Mouse (Mus musculus): ENCODE results near the gene Mmp14.
A peak's percentile ranks its signal among the peaks of the same experiment; 100 is the strongest.

Gene Mmp14

DNA sequence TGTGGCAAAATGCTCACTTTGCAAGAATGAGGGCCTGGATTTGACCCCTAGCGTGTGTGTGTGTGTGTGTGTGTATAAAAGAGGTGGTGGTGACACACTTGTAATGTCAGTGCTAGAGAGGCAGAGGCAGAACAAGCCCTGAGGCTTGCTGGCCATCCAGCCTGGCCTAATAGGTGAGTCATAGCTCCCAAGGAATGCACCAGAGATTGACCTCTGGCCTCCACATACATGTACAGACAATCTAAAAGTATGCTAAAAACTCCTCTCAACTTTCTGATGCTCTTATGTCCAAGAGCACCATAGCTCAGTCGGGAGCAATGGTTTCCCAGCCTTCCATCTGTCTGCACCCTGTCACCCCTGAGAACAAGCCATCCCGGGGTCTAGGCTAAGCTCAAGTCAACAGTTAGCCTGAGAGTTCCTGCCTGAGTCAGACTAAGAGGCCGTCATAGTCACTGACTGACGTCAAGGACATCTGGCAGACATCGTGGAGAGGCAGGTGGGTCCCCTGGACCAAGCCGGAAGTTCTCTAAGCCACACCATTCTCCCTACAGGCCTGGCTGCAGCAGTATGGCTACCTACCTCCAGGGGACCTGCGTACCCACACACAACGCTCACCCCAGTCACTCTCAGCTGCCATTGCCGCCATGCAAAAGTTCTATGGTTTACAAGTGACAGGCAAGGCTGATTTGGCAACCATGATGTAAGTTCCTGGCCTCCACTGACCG, 3.9 kb downstream of the Mmp14 start:
- DNase-seq (ENCODE audit: low read depth) = peak; percentile 35

GRCm38 (mm10) chr14:54439155-54439554, 7.7 kb downstream of the Mmp14 start:
- DNase-seq (ENCODE audit: low read depth) = no peak

GRCm38 (mm10) chr14:54439610-54440009, 8.2 kb downstream of the Mmp14 start:
- DNase-seq (ENCODE audit: low read depth) = no peak

GRCm38 (mm10) chr14:54440538-54440937, 9.1 kb downstream of the Mmp14 start:
- DNase-seq (ENCODE audit: low read depth) = no peak

- no peak for DNase-seq (ENCODE audit: low read depth)
These were observed 10.0 kb downstream of the Mmp14 start for GRCm38 (mm10) chr14:54441365-54441764.

GRCm38 (mm10) chr14:54442548-54442947, 11.1 kb downstream of the Mmp14 start:
- DNase-seq (ENCODE audit: low read depth) = peak; percentile 26

DNA sequence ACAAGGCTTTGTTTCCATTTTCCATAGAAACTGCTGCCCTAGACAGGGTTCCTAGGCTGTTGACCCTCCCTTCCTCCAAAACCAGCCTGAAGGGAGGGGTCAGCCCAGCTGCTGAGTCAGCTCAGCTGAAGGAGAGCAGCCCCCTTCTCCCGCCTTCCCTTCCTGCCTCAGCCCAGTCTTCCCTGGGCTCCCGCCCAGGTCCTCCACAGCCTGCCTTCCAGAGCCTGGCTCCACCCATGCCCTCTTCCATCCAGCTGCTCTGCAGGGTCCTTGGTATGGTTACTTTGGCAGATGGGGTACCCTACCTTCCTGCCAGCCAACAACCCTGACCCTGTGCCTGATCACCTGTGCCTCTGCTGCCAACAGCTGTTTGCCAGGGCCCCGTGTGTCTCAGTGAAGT, 11.8 kb downstream of the Mmp14 start:
- DNase-seq (ENCODE audit: low read depth) = no peak

- DNase-seq (ENCODE audit: low read depth) = no peak
These were observed 12.6 kb downstream of the Mmp14 start for GRCm38 (mm10) chr14:54443712-54444618.

GRCm38 (mm10) chr14:54445476-54445875, 14.1 kb downstream of the Mmp14 start:
- DNase-seq (ENCODE audit: low read depth) = no peak

GRCm38 (mm10) chr14:54453566-54453965, 22.2 kb downstream of the Mmp14 start:
- DNase-seq (ENCODE audit: low read depth) = no peak

DNA sequence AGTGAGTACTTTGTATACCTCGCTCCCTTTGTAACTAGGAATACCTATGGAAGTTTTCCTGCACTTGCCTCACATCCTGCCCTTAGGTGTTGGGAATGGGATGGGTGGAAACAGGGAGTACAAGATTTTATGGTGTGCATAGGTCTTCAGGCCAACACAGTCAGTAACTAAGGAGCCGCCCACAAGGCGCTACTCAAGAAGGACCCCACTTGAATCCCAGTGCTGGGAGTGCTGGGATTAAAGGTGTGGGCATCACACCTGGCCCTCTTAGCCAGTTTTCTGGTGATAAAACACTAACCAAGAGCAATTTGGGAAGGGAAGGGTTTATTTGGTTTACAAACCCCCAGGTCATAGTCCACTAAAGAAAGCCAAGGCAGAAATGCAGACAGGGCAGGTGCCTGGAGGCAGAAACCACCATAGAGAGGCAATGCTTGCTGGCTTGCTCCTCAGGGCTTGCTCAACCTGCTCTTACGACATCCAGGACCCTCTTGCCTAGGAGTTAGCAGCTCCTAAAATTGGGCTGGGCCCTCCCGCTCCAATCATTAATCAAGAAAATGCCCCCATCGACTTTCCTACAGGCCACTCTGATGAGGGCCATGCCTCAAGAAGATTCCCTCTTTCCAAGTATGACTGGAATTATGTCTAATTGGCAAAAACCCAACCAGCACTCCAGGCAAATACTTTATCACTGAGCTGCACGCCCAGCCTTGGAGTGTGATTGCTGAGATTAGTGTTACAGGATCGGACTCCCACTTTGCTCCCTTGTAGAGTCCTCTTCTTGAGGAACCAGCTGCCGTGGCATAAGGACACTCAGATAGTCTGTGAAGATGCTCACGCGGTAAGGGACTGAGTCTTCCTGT, 23.5 kb downstream of the Mmp14 start:
- DNase-seq (ENCODE audit: low read depth) = no peak

DNA sequence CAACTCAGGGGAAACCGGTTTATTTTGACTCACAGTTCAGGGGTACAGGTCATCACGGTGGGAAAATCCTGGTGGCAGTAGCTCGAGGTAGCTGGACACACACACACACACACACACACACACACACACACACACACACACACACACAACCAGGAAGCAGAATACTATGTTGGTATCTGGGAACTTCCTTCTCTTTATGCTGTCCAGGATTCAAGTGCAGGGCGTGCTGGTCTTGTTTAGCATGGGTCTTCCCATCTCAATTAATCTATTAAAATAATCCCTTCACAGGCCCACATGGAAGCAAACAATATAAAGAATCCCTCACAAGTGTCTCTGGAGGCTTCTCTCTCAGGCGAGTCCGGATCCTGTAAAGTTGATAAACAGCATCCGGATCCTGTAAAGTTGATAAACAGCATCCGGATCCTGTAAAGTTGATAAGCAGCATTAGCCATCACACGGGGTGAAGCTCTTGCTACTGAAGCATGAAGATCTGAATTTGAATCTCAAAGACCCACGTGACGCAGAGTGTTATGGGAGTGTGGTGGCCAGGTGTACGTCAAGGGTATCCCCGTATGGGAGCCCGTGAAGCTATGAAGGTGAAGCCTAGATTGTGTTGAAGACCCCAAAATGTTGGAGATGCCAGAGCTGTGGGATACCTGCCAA, 26.6 kb downstream of the Mmp14 start:
- DNase-seq (ENCODE audit: low read depth) = no peak

GRCm38 (mm10) chr14:54462146-54462545, 30.7 kb downstream of the Mmp14 start:
- no peak for DNase-seq (ENCODE audit: low read depth)

GRCm38 (mm10) chr14:54463108-54463958, 31.9 kb downstream of the Mmp14 start:
- DNase-seq (ENCODE audit: low read depth) = peak; percentile 69

DNA sequence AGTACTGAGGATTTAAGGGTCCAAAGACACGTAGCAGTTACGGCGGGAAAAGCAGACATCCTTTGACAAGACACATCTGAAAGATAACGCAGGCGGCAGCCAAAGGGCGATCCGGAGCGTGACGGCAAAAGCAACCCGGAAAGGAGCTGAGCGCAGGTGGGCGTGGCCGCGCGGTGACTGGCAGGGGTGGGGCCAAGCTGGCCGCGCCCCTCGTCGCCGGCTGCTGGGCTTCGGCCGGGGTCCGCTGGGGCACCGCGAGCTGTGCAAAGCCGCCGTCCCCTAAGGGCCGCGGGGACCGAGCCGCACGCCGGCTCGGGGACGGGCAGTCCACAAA, 32.5 kb downstream of the Mmp14 start, which contains the start of gene Lrp10:
Gene Lrp10 (plus strand): TSS at position 179 of the 334 bp plus-strand sequence.
- DNase-seq (ENCODE audit: low read depth) = peak; percentile 91

GRCm38 (mm10) chr14:54464293-54465005, 33.0 kb downstream of the Mmp14 start:
- peak; percentile 93 for DNase-seq (ENCODE audit: low read depth)

- DNase-seq (ENCODE audit: low read depth) = no peak
These were observed 40.1 kb downstream of the Mmp14 start for GRCm38 (mm10) chr14:54471467-54471866.

GRCm38 (mm10) chr14:54472671-54473070, 41.3 kb downstream of the Mmp14 start:
- DNase-seq (ENCODE audit: low read depth) = no peak

- no peak for DNase-seq (ENCODE audit: low read depth)
These were observed 43.3 kb downstream of the Mmp14 start for GRCm38 (mm10) chr14:54474744-54475143.

All from 416B (cell line).